Mouse (Mus musculus): ENCODE results near the gene Galnt18.

DNA sequence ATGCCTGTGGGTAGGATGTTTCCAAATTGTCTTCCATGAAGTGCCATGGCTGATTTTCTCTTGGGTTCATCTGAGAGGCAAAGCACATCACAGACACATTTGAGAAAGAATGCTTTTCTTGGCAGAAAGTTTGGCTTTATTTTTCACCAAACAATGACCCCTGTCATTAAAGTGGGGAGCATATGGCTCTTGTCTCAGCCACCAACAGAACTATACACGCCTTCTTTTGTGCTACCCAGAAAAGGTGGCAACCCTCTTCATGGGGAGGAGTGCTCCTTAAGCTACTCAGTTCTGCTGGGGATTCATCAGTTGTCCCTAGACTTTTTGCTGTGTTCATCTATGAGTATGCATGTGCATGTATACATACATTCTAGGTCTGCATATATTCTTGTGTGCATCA lies 327.8 kb downstream of the Galnt18 start:
- TF ChIP-seq CTCF (IDR thresholded peaks at IDR 0.05; ENCODE audit: low read depth) (no peak), EP300 (IDR thresholded peaks at IDR 0.05; ENCODE audit: low read depth) (no peak)
